Mouse (Mus musculus) right cerebral cortex, adult 2 months (tissue): ENCODE measurements around the gene Islr2.

Experiments
- DNase-seq, 2 experiments: peaks; one replicate each; pipeline ENCODE4 v3.0.0; 2021 to 2022; ENCODE audit warnings: low spot score in 2 of 2

Gene Islr2

GRCm38 (mm10) chr9:58196610-58197567, 7.2 kb downstream of the Islr2 start:
- DNase-seq, result peak in 1 of 2 experiments; percentile 22

GRCm38 (mm10) chr9:58196141-58196540, 8.0 kb downstream of the Islr2 start:
- peak in 1 of 2 experiments; percentile 14 for DNase-seq

GRCm38 (mm10) chr9:58195671-58196070, 8.4 kb downstream of the Islr2 start:
- DNase-seq, result peak in 1 of 2 experiments; percentile 14

GRCm38 (mm10) chr9:58194222-58194621, 9.9 kb downstream of the Islr2 start:
- no peak for DNase-seq

- DNase-seq, result peak; percentile 37 to 48
Measured at GRCm38 (mm10) chr9:58184456-58184855, 19.7 kb downstream of the Islr2 start.

GRCm38 (mm10) chr9:58179390-58179789, 24.7 kb downstream of the Islr2 start:
- no peak for DNase-seq

- DNase-seq, result no peak
Measured at GRCm38 (mm10) chr9:58177165-58177564, 27.0 kb downstream of the Islr2 start.

GRCm38 (mm10) chr9:58175745-58176487, 28.2 kb downstream of the Islr2 start:
- DNase-seq, result peak; percentile 65 to 71

- peak; percentile 53 to 66 for DNase-seq
Measured at GRCm38 (mm10) chr9:58174818-58175251, 29.3 kb downstream of the Islr2 start.

- DNase-seq, result no peak
Measured at GRCm38 (mm10) chr9:58172863-58173262, 31.3 kb downstream of the Islr2 start.

- no peak for DNase-seq
Measured at GRCm38 (mm10) chr9:58169426-58169825, 34.7 kb downstream of the Islr2 start.

GRCm38 (mm10) chr9:58168880-58169279, 35.2 kb downstream of the Islr2 start:
- no peak for DNase-seq

- DNase-seq, result no peak
Measured at GRCm38 (mm10) chr9:58165779-58166178, 38.3 kb downstream of the Islr2 start.

- DNase-seq, result no peak
Measured at GRCm38 (mm10) chr9:58163146-58163545, 41.0 kb downstream of the Islr2 start.

GRCm38 (mm10) chr9:58162173-58162572, 41.9 kb downstream of the Islr2 start:
- DNase-seq, result no peak

- no peak for DNase-seq
Measured at GRCm38 (mm10) chr9:58160315-58160714, 43.8 kb downstream of the Islr2 start.

- DNase-seq, result peak; percentile 23 to 31
Measured at GRCm38 (mm10) chr9:58159855-58160254, 44.3 kb downstream of the Islr2 start.

- no peak for DNase-seq
Measured at GRCm38 (mm10) chr9:58158541-58159311, 45.4 kb downstream of the Islr2 start.

GRCm38 (mm10) chr9:58157838-58158237, 46.3 kb downstream of the Islr2 start:
- no peak for DNase-seq

- no peak for DNase-seq
Measured at GRCm38 (mm10) chr9:58156819-58157560, 47.1 kb downstream of the Islr2 start.

- DNase-seq, result no peak
Measured at GRCm38 (mm10) chr9:58155366-58155765, 48.8 kb downstream of the Islr2 start.
